Mouse (Mus musculus): ENCODE results near the gene Pfkl. TPM values are rescaled to one million over a fixed set of nuclear protein-coding genes. Genes with fewer than 3 reads are reported as not detected.
"Not testable (repeated sequence)": the region's sequence is repeated elsewhere in the genome, so short reads cannot be mapped to it uniquely, and the experiment has no call there.

Pfkl gene
- total RNA-seq, 2 experiments from 2014 or later: 30.6 to 39.6 TPM

DNA sequence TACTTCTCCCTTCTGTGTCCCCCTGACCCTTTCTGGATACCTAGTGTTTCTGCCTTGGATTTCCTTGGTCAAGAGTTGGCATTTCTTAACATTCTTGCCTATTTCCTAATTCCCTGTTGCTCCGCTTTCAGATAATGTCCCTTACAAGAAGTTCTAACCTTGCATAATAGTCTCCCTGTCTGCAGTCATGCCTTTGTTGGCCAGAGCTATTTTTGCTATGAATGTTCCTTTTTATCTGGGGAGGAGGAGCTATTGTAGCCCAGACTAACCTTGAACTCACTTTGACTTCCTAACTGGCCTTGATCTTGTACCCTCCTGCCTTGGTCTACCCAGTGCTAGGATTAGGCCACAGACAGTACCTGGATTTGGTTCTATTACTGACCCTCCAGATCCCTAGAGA lies 5.6 kb upstream of the Pfkl start:
- ATAC-seq (replicated peaks; ENCODE audit: poor library complexity, severe bottlenecking): peak; percentile 74

DNA sequence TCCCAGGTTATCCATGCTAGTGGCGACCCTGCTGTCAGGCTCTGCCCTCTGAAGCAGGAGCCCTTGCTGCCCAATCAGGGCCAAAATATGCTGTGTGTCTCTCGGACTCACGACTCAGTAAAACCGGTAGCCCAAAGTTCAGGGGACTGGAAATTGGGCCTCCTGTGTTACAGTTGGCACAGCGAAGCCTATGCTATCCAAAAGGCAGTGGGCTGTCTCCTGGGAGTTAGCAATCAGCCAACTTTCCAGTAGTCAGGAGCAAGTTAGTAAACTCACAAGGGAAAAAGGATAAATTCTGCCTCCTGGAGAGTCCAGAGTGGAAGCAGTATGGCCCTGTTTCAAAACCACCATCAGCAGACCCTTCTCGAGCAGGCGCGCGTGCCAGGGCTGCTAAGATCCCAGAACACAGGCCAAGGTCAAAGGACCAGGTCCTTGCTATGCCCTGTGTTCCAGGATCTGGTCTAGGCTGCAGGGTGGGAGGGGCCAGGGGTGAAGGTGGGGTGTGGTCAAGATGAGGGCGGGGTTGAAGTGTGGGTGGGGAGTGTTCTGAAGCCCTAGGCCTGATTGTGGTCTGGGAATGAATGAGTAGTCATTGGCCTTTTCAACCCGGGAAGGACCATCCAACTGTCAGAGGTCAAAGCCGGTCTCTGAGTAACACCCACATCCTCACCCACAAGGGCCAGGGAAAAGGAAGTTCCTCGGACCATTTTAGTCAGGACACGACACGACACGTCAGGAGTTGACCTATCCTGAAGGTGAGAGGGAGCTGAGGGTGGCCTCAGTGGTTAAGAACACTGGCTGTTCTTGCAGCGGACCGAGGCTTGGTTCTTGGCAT lies 3.0 kb upstream of the Pfkl start:
- no peak for ATAC-seq (replicated peaks; ENCODE audit: poor library complexity, severe bottlenecking)

DNA sequence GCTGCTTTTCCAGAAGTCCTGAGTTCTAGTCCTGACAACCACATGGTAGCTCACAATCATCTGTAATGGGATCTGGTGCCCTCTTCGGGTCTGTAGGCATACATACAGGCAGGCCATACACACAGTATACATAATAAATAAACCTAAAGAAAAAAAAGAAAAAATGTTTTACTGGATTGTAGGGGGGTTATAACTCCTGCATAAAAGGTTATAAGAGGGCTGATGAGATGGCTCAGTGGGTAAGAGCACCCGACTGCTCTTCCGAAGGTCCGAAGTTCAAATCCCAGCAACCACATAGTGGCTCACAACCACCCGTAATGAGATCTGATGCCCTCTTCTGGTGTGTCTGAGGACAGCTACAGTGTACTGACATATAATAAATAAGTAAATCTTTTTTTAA lies 1.2 kb upstream of the Pfkl start:
- ATAC-seq (replicated peaks; ENCODE audit: poor library complexity, severe bottlenecking): not testable (repeated sequence)

DNA sequence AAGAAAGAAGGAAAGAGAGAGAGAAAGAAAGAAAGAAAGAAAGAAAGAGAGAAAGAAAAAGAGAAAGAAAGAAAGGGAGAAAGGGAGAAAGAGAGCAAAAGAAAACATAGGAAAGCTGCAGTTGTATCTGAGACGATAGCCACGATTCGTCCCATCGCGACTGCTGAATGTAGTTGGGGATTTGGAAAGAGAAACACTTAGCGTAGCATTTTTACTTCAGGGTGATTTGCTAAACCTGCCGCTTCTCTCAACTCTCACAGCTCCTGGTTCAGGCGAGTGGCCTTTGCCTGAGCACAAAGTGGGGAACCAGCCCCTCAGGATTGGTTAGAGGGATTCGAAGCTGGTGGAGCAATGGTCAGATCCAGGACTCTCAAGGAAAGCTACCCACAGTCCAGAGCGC lies 452 bp upstream of the Pfkl start:
- no peak for ATAC-seq (replicated peaks; ENCODE audit: poor library complexity, severe bottlenecking)

DNA sequence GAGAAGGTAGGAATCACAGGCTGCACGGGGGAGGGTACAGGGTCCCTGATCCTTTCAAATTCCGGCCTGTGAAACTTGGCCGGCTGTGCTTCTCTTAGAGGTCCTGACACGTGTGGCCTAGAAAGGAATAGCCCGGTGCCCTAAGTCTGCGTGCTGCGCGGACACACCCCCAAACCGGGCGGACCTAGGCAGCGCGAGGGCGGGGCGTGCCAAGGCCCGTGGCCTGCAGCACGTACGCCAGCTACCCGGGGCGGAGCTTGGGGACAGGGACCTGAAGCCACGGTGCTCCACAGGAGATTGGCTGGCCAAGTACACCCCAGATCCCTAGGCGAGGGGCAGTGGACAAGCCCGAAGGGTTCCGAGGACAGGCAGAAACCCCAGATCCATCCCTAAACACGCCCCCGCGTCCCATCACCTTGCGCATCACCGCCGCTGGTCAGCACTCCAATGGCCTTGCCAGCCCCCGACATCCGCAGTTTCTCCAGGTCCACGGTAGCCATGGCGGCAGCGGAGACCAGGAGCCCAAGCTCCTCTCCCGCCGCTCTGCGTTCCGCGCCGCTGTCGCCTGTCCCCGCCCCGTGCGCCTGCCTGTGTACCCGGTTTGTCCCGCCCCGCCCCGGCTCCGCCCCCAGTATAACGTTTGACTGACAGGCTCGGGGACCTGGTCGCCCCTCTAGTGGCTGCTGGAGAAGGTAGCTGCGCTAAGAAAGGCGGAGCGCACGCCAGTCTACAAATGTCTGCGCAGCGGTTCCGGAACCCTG lies 519 bp downstream of the Pfkl start:
- peak; percentile 87 for ATAC-seq (replicated peaks; ENCODE audit: poor library complexity, severe bottlenecking)

DNA sequence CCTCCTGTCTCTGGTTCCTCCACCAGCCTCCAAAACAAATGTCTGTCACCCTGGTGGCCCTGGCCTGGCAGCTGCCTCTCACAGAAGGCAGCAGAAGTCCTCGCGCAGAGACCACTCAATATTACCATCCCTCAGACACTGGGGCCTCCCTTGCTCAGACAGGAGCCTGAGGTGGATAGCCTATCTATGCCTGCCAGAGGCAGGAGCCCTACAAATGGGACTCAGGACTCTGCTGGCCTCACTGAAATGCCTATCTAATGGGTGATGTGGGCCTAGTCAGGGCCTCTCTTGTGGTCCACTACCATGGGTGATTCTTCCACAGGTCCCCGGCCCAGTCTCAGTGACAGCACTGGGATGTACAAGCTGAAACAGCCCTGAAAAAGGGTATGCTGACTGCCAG lies 1.7 kb downstream of the Pfkl start:
- ATAC-seq (replicated peaks; ENCODE audit: poor library complexity, severe bottlenecking): no peak

DNA sequence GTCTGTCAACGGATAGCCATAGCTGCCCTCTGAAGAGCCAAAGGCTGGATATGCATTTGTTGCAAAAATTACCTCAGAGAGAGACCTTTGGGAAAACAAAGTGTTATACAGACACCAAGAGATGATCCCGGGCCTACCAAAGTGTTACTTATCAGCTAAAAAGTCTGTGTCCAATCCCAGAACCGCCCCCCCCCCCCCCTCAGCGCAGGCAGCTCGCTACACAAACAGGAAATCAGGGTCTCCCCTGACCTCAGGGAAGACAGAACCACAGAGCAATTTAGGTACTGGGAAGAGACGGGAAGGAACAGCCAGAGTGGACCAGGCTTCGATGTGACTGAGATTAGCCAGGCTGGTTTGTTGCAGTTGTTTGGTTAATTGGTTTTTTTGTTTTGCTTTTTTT lies 2.7 kb downstream of the Pfkl start:
- no peak for ATAC-seq (replicated peaks; ENCODE audit: poor library complexity, severe bottlenecking)

DNA sequence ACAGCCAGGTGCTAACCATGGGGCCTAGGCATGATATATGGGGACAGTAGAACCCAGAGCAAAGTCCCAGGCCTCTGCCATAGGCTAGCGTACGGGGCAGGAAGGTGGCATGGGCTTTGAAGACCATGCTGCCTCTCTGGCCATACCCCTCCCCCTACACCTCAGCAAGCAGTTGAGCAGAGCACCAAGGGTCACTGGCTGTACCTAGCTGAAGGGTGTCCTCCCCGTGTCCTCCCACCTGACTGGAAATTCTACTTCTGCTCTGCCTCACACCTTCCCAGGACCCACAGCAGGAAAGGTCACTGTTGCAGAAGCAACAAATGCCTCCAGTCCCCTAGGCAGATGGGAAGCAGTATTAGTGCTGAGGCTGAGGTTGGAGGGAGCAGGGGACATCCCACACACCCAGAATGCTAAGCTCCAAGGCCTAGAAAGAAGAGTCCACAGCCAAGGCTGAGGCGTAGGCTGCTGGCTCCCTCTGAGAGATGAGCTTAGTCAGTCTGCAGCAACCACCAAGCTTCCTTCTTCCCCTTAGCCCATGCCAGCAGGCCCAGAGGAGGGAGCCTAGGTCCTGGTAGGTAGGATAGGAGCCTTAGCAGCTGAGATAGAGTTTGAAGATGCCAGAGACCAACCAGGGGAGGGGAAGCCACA lies 4.0 kb downstream of the Pfkl start:
- ATAC-seq (replicated peaks; ENCODE audit: poor library complexity, severe bottlenecking): no peak

DNA sequence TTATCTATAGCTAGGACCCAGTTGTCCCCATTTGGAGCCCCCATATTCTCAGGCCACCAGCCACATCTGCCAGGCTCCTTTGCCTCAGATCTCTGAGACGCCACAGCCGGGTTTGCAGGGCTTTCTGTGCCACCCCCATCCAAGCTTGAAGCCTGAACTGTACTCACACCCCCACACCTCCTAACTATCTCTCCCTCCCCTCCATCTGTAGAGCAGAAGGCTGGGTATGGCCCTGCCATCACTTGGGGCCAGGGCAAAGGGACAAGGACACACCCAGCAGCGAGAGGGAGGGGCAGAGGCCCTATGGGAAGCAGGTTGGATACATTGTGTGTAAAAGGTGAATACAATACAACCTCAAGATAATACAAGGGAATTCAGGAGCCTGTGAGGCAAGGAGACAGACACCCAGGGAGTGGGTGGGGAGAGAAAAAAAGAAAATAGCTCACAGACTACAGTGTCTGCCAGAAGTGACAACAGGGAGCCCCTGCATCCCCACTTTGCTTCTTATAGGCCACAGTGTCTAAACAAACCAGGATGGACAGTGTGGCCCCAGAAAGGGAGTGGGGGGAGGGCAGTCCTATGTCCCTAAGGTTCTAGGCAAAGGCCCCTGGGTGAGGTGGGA lies 5.3 kb downstream of the Pfkl start:
- ATAC-seq (replicated peaks; ENCODE audit: poor library complexity, severe bottlenecking): no peak

DNA sequence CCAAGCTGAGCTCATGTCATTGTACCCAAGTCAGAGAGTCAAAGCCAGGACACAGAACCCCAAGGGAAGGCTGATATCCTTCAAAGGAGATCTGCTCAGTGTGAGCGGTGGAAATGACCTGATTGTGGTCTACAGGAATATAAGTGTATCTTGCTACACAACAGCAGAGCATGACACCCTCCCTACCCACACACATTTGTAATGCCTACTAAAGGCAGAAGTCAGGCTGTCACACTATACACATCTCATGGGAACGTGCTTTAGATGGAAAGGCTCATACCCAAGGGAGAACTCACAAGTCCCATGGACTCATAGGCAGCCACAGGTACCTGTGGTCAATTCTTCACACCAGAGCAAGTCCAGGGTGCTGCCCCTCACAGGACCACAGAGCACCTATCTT lies 7.6 kb downstream of the Pfkl start:
- no peak for ATAC-seq (replicated peaks; ENCODE audit: poor library complexity, severe bottlenecking)

DNA sequence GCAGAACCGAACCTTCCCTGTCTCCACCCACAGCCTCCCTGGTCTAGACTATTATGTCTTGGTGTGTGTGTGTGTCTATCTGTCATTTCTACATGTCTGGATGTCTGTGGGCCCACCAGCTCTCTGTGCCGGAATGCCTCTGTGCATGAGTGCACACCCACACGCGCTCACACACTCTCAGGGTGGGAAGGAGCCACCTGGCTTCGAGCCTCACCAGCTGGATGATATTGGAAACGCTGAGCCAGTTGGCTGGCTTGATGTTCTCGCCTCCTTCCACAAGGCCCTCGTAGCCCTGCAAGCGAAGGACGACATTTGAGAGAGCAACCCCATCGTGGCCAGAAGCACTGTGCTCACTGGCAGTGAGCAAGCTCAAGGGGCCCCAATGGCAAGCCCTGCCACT lies 8.1 kb downstream of the Pfkl start:
- no peak for ATAC-seq (replicated peaks; ENCODE audit: poor library complexity, severe bottlenecking)

DNA sequence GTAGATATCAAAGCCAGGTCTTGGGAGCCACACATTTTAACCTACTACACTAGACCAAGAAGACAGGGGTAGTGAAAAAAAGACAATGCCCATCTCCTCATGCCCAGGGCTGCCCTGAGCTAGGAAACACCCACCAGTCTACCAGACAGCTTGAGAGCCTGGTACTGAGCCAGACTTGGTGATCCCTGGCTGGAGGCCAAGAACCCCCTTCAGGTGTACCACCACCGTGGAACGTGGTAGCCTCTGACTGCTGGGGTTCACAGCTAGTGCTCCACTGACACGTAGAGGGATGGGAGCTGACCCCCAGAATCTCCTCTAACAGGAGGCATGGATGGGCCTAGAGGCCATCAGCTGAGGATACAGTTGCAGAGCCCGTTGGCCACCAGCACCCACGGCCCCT lies 9.7 kb downstream of the Pfkl start:
- ATAC-seq (replicated peaks; ENCODE audit: poor library complexity, severe bottlenecking): no peak

DNA sequence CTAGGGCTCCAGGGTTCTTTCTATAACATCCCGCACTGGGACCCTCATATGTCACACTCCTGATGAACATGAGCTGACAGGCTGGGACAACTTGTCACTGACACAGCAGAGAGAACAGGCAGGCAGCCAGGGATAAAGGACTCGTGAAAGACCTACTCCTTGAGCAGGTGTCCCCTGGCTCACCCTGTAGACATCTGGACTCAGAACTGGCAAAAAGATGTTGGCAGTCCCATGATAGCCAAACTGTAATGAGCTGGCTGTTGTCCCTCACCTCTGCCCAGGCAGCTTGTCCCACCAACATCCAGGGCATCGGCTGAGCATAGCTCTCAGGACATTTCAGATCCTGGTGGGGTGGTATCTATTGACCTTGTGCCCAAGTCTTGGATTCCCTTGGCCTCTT lies 14.2 kb downstream of the Pfkl start:
- no peak for ATAC-seq (replicated peaks; ENCODE audit: poor library complexity, severe bottlenecking)

DNA sequence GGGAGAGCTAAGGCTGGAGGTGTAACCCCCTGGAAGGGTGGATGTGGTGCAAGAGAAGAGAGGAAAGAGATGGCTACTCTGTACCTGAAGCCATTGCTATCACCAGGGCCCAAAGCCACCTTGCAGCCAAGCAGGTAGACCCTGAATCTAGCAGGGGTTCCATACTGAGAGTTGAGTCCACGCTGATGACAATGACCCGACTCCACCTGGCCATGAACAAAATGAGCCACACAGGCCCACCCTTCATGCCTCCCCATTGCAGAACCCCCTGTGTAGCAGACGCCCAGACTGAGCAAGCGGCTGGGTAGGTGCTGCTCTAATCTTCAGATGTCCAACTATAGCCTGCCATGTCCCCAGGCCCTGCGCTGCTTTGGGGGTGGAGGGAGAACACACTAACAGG lies 24.1 kb downstream of the Pfkl start:
- ATAC-seq (replicated peaks; ENCODE audit: poor library complexity, severe bottlenecking): no peak

DNA sequence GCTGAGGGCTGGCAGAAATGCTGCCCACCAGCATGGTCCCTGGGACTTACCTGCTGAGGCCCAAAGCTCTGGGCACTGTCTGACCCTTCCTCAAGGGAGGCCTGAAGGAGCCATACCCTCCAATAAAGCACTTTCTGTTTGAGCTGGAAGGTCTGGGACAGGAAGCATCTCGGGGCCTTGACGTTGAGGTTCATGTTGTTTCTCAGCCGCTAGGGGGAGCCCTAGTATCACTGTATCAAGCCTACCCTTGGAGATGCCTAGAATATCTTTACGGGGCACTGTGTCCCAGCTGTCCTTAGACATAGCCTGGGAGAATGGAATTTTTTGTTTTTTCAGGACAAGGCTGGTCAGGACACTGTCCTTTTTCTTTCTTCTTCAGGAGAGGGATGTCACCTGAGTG lies 25.2 kb downstream of the Pfkl start:
- peak; percentile 84 for ATAC-seq (replicated peaks; ENCODE audit: poor library complexity, severe bottlenecking)

DNA sequence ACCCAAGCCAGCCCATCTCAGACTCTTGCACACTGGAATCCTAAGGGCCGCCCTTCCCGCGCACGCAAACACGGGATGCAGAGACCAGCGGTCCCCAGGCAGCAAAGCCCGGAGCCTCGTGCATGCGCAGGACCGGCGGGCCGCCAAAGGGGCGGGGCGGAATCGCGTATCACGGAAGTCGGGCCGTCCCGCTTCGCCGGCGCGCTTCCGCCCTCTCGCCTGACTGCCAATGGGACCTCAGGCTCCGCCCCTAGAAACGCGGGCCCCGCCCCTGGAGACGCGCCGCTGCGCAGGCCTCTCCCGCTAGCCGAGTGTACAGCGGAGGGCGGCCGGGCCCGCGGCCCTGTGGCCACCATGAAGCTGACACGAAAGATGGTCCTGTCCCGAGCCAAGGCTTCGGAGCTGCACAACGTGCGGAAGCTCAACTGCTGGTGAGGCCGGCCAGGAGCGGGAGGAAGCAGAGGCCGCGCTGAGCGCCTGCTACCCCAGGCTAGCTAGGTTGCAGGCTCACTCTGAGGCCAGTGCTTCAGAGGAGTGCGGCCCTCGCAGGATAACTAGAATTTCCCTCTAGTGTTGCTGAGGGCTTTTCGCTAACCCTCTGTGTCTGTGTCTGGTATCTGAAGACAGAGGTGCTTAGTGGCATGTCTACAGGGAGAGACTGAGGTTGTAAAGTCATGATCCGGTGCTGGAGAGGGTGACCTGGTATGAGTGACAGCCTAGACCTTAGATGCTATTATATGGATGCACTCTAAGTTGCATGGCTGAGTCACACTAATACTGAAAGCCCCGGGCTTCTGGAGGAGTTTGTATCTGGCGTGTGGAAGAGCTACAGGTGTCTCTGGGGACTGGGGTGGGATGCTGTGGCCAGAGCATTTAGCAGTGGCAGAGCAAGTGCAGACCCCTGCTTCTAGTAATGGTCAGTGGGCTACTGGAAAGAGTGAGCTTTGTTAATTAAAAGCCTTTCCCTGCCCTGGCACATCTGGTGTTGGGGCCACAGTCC lies 31.2 kb downstream of the Pfkl start, which contains the start of gene 1810043G02Rik:
1810043G02Rik (plus strand) TSS at position 174 of the 1,000 bp plus-strand sequence.
- peak; percentile 92 for ATAC-seq (replicated peaks; ENCODE audit: poor library complexity, severe bottlenecking)

DNA sequence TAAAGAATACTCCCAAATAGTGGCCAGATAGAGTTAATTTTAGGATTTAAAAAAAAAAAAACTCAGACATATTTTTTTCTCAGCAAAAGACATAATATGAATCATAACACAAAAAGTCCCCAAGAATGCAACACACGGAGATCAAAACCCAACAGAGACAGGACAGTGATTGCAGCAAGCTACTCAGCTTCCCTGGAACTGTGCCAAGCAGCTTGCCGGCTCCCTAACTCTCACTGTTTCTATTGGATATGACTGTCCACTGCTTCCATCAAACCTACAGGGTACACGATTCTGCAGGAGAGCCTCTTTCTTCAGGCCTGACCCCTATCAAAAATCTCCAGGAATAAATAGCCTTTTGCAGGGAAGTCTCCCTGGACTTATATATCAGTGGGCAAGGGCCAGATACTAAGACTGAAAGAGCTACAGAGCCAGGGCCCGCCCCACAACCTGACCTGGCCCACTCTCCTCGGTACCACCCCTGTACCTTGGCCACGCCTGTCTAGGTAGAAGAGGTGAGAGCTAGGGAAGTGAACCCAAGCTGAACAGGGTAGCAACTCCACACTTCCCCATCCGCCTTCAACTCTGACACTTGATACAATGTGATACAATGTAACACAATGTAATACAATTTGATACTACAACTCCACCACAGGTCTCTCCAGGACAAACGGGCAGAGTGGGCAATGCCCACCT lies 33.3 kb downstream of the Pfkl start:
- ATAC-seq (replicated peaks; ENCODE audit: poor library complexity, severe bottlenecking): no peak

DNA sequence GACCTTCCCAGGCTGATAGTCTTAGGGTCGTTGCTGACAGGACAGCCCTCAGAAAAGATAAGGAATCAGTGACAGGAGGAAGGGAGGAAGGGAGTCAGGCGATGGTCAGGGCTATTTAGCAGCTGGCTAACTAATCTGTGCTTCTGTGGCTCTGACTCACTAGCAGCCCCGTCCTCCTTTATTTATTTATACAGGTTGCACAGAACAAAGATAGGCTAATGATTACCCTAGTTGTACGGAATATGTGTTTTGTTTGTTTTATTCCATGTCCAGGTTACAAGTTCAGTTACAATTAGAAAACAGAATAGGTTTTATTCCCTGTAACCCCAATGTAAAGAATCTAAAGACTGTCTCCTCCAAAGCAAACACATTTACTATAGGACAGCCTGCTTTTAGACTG lies 34.2 kb downstream of the Pfkl start:
- ATAC-seq (replicated peaks; ENCODE audit: poor library complexity, severe bottlenecking): no peak

DNA sequence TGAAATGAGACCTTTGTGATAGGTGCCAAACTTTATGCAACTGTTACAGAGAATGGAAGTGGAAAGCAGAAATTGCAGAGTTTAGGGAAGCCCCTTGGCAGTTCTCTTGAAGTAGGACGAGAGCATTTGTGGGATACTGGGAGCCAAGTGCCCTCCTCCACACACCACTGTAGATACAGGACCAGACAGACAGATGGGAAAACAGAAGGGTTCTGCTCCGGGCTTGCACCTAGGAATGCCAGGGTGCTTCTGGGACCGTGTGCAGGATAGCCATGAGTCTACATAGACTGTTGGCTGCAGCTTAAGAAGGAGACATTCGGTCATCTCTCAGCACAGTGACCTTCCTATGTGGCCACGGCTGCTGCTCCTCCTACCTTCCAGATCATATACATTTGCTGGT lies 35.1 kb downstream of the Pfkl start:
- ATAC-seq (replicated peaks; ENCODE audit: poor library complexity, severe bottlenecking): no peak
